Mouse (Mus musculus) heart, embryonic 15.5 days (tissue): Measurements from ENCODE around the gene Ppp1r12b. TPM values are rescaled to one million over a fixed set of nuclear protein-coding genes. Genes with fewer than 3 reads are reported as not detected.

ENCODE experiments used
- ATAC-seq: fragments of 200-750 bp; cut with Nextera tagmentation; replicated peaks from 2 replicates; pipeline ENCODE4 v1.8.0; 2017; ENCODE audit warnings: low read depth, moderate TSS enrichment; ENCODE audit not compliant: insufficient number of reproducible peaks, insufficient read depth, low FRiP score
- H3K27ac ChIP-seq: fragments of 300-500 bp; sonication (generic); 2 replicates; pipeline ENCODE4 v1.5.1; 2015; ENCODE audit warnings: mild to moderate bottlenecking, inconsistent platforms
- H3K27me3 ChIP-seq: fragments of 300-500 bp; sonication (generic); 2 replicates; pipeline ENCODE4 v1.6.1; 2015; ENCODE audit warnings: inconsistent platforms
- H3K36me3 ChIP-seq: fragments of 300-500 bp; sonication (generic); 2 replicates; pipeline ENCODE4 v1.6.1; 2015; ENCODE audit warnings: mild to moderate bottlenecking, inconsistent platforms
- H3K4me1 ChIP-seq: fragments of 300-500 bp; sonication (generic); replicated peaks from 2 replicates; pipeline ENCODE4 v1.6.1; 2015; ENCODE audit warnings: inconsistent platforms
- H3K4me2 ChIP-seq: fragments of 300-500 bp; sonication (generic); 2 replicates; pipeline ENCODE4 v1.6.1; 2015; ENCODE audit warnings: inconsistent platforms, mild to moderate bottlenecking, moderate library complexity
- H3K4me3 ChIP-seq: fragments of 300-500 bp; sonication (generic); 2 replicates; pipeline ENCODE4 v1.5.1; 2015; ENCODE audit warnings: mild to moderate bottlenecking, inconsistent platforms
- H3K9ac ChIP-seq: fragments of 300-500 bp; sonication (generic); 2 replicates; pipeline ENCODE4 v1.6.1; 2015; ENCODE audit warnings: mild to moderate bottlenecking, inconsistent platforms
- H3K9me3 ChIP-seq: fragments of 300-500 bp; sonication (generic); replicated peaks from 2 replicates; pipeline ENCODE4 v1.6.1; 2016; ENCODE audit warnings: inconsistent platforms
- WGBS: fragments of 180-500 bp; shearing (Covaris S2); methylation state at CpG from one replicate; pipeline ENCODE4 v1.1.7; 2015; ENCODE audit warnings: mixed read lengths; 5-methylcytosine and 5-hydroxymethylcytosine counted together
- polyA plus RNA-seq: library from polyadenylated mRNA; unstranded; fragments of >200 nt; fragmentation: Nextera tagmentation; extraction: Ambion mirVana; gene quantifications from 2 replicates; pipeline ENCODE4 v1.2.1, GENCODE M21; 2015

The Ppp1r12b gene
- polyA plus RNA-seq, 1 experiment from 2014 or later = 26.0 TPM

DNA sequence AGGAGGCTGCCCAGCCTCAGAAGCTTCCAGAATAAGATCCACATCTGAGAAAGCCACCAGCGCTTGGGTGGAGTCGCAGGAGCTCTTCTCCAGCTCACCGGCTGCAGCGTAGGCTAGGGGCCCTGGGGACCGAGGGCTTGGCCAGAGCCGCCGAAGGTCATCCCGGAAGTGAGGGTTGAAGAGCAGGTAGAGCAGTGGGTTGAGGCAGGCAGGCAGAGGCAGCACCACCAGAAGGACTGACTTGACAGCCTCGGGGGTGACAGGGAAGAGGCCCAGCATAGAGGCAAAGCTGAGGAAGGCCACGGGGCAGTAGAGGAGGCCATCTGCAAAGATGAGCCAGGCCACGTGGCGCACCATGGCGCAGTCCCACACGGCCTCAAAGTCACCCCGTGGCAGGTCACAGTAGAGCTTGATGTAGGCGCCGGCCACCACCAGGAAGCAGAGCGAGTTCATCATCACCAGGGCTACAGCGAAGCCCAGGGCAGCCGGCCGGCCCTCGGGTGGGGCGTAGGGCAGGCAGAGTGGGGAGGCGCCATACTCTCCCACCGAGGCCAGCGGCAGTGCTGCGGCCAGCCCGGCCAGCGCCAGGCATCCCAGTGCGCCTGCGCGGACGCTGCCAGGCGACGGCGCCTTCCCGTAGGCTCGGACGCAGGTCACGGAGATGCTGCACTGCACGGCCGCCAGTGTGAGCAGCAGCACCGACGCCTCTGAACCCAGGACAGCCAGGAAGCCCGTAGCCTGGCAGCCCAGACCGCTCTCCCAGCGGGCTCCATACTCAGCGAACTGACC lies 31.6 kb upstream of the Ppp1r12b start:
- 29% methylated on average over 48 of the region's 48 CpGs for WGBS
- ATAC-seq = peak; percentile 66; the same call in 1 of the 2 replicates
- H3K9me3 ChIP-seq = no peaks in the 10 kb centered on the region
- H3K36me3 ChIP-seq = no peaks in the 10 kb centered on the region
- H3K4me2 ChIP-seq = peak overlapping the region; percentile 83
- peaks cover 15% of the 10 kb centered on the region for H3K27me3 ChIP-seq
- peak overlapping the region; percentile 48 for H3K9ac ChIP-seq
- H3K4me1 ChIP-seq = peaks cover 15% of the 10 kb centered on the region
- peak overlapping the region; percentile 48 for H3K4me3 ChIP-seq
- no peak overlapping the region for H3K27ac ChIP-seq

DNA sequence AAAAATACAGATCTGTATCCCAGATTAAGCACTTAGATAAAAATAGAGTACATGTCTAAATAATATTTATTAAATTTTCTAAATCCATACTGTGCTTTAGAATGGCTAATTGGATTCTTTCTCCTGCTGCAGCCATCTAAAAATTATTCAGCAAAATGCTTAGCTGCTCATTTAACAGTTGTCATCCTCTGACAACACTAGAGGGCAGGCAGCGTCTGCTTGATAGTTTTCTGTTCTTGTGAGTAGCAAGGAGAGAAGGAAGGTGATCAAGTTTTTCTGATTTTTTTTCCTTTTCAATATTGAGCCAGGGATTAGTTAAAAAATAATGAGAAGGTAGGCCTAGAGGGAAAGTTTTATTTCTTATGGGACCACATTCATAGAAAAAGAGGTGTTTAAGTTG lies 17.2 kb upstream of the Ppp1r12b start:
- Histone ChIP-seq H3K27ac (no peak overlapping the region), H3K9ac (no peak overlapping the region), H3K27me3 (no peaks in the 10 kb centered on the region), H3K4me1 (no peaks in the 10 kb centered on the region), H3K4me2 (no peak overlapping the region), H3K36me3 (peaks cover 48% of the 10 kb centered on the region), H3K4me3 (no peak overlapping the region), H3K9me3 (no peaks in the 10 kb centered on the region)
- WGBS = 73% methylated on average over 1 of the region's 1 CpGs
- no peak for ATAC-seq

DNA sequence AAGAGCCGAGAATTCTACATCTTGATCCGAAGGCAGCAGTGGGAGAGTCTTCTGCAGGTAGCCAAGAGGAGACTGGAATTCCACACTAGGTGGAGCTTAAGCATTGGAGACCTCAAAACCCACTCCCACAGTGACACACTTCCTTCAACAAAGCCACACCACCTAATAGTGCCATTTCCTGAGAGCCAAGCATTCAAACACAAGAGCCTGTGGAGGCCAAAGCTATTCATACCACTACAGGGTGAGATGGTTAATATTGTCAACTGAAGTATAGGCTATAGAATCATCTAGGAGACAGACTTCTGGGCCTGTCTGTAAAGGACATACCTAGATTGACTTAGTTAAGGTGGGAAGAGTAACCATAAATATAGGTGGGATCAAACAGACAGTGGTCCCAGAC lies 9.7 kb upstream of the Ppp1r12b start:
- Histone ChIP-seq H3K9ac (no peak overlapping the region), H3K4me2 (no peak overlapping the region), H3K4me1 (peaks cover 22% of the 10 kb centered on the region), H3K4me3 (no peak overlapping the region), H3K36me3 (peaks cover 29% of the 10 kb centered on the region), H3K27ac (no peak overlapping the region), H3K9me3 (no peaks in the 10 kb centered on the region), H3K27me3 (no peaks in the 10 kb centered on the region)
- WGBS = 90% methylated on average over 2 of the region's 2 CpGs
- no peak for ATAC-seq

DNA sequence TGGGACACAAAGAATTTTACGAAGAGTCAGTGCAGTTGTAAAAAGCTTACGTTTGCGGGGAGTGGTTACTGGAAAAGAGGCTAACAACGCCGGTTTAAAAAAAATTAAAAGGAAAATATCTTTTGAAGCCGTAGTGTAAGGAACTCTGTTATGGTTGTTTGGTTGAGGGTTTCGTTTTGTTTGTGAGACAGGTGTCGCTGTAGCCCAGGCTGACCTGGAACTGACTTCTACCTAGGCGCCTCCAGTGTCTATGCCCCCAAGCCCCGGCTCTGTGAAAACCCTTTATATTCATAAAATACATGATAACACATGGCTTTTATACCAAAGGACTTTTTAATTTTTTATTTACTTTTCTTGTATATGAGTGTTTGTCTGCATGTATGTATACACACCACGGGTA lies 7.1 kb upstream of the Ppp1r12b start:
- peak overlapping the region; percentile 75 for H3K9ac ChIP-seq
- no peaks in the 10 kb centered on the region for H3K27me3 ChIP-seq
- H3K9me3 ChIP-seq = no peaks in the 10 kb centered on the region
- 2% methylated on average over 11 of the region's 11 CpGs for WGBS
- H3K27ac ChIP-seq = peak overlapping the region; percentile 79
- peaks cover 3% of the 10 kb centered on the region; the same call in 1 of the 2 replicates for H3K36me3 ChIP-seq
- ATAC-seq = peak; percentile 54; the same call in 1 of the 2 replicates
- peak overlapping the region; percentile 77 for H3K4me2 ChIP-seq
- H3K4me1 ChIP-seq = peaks cover 22% of the 10 kb centered on the region
- H3K4me3 ChIP-seq = peak overlapping the region; percentile 89

DNA sequence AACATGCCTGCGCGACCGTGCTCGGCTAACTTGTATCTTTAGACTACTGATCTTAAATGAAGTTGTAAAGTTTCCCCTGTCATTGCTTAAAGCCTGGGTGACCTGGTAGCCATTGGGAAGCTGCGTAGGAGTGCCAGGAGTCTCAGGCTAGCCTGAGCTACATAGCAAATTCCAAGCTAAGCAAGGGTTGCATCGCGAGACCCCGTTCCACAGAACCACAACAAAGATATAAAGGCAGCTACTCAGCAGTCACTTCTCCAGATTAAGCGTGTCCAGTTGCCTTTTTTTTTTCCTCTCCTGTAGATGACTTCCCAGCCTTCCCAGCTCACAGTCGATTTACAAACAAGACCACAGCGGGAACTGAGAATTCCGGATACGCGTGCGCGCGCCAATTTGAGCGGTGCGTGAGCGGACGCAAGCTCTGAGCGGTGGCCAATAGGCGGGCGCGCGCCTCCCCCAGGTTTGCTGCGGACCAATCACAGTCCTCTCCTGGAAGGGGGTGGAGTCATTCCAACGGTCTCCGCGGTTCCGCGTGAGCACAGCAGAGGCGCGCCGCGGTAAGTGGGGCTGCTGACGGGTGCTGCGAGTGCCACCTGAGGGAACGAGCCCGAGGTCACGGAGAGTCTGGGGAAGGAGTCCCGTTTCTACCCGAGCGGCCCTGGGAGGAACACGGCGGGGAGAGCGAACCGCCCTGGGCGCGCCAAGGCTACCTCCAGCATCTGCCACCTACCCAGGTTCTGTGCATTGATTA lies 6.5 kb upstream of the Ppp1r12b start, which contains the start of gene Ube2t:
TSS of gene Ube2t (plus strand) at position 513 of the 751 bp plus-strand sequence.
- Histone ChIP-seq H3K4me3 (peak within 1 kb of the TSS; percentile 89), H3K36me3 (no peaks in the 10 kb centered on the region), H3K4me2 (peak within 1 kb of the TSS; percentile 77), H3K4me1 (peaks cover 22% of the 10 kb centered on the region), H3K27me3 (no peaks in the 10 kb centered on the region), H3K9me3 (no peaks in the 10 kb centered on the region), H3K9ac (peak within 1 kb of the TSS; percentile 75), H3K27ac (peak within 1 kb of the TSS; percentile 79)
- 2% methylated on average over 50 of the region's 50 CpGs for WGBS
- ATAC-seq = peak; percentile 99

DNA sequence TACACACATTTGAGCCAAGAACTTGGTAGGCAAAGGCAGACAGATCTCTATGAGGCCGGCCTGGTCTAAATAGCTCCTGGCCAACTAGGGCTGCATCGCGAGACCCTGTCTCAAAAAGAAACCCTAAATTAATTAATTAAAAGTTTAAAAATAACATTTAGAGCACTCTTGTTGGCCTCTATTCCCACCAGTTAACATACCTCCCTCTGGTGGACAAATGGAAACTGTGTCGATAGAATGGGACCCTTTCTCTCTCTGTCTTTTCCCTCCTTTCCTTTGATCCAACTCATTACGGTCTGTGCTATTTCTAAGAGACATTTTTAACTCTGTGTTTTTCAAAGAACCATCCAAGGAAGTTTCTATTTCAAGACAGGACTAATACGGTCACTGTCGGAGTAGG lies 4.9 kb upstream of the Ppp1r12b start:
- Histone ChIP-seq H3K4me3 (no peak overlapping the region), H3K4me2 (no peak overlapping the region), H3K36me3 (no peaks in the 10 kb centered on the region), H3K4me1 (peaks cover 22% of the 10 kb centered on the region), H3K27ac (no peak overlapping the region), H3K27me3 (no peaks in the 10 kb centered on the region), H3K9me3 (no peaks in the 10 kb centered on the region), H3K9ac (no peak overlapping the region)
- 44% methylated on average over 7 of the region's 7 CpGs for WGBS
- no peak for ATAC-seq

DNA sequence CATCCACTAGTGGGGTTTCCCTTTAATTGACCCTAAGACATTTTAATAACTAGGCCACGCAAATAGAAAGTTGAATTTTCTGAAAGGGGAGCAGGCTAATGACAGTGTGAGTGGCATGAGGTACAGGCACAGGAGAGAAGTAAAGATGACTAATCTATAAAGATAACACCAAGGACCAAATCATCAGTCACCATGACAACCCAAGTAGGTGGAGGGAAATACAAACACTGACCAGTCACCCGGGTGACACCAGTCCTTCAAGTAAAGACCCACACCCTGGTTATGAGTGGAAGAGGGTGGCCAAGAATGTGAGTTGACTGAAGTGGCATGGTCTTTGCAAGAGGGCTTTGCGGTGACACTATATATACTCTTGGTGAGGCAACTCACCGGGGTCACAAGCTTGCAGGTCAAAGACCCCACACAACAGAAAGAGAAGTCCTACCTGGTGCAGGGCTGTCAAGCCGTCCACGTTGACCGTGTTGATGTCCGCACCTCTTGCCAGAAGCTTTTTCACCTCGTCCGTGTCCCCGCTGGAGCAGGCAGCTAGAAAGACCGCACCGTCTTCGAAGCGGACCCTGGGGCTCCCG lies 599 bp downstream of the Ppp1r12b start:
- Histone ChIP-seq H3K27ac (peak overlapping the region; percentile 87), H3K9ac (peak overlapping the region; percentile 86), H3K4me2 (peak overlapping the region; percentile 67), H3K27me3 (no peaks in the 10 kb centered on the region), H3K4me1 (peaks cover 21% of the 10 kb centered on the region), H3K9me3 (no peaks in the 10 kb centered on the region), H3K36me3 (no peaks in the 10 kb centered on the region), H3K4me3 (peak overlapping the region; percentile 72)
- WGBS = 3% methylated on average over 16 of the region's 16 CpGs
- ATAC-seq = 0 out of 2 replicates have a peak, but pooled peaks have one; percentile 10

DNA sequence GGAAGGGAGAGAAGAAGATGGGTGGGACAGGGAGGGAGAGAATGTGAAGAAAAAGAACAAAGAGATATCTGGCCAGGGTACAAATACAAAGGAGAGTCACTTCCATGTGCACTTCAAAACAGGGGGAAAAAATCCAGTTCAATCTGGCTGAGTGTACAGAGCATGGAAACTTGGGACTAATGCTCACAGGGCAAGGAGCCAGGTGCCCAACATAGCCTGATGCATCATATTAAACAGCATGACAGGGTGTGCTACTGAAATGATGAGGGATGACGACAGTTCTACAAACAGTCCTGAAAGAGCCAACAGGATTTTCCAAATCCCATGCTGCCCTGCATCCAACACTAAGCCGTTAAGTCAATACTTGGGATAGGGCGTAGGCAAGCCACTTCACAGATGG lies 5.8 kb downstream of the Ppp1r12b start:
- peaks cover 6% of the 10 kb centered on the region; the same call in 1 of the 2 replicates for H3K36me3 ChIP-seq
- H3K4me2 ChIP-seq = no peak overlapping the region
- peak overlapping the region; percentile 66 for H3K27ac ChIP-seq
- H3K4me1 ChIP-seq = peaks cover 27% of the 10 kb centered on the region
- H3K4me3 ChIP-seq = no peak overlapping the region
- WGBS = 62% methylated on average over 3 of the region's 3 CpGs
- H3K9ac ChIP-seq = no peak overlapping the region
- H3K27me3 ChIP-seq = no peaks in the 10 kb centered on the region
- H3K9me3 ChIP-seq = no peaks in the 10 kb centered on the region
- ATAC-seq = peak; percentile 61; the same call in 1 of the 2 replicates

DNA sequence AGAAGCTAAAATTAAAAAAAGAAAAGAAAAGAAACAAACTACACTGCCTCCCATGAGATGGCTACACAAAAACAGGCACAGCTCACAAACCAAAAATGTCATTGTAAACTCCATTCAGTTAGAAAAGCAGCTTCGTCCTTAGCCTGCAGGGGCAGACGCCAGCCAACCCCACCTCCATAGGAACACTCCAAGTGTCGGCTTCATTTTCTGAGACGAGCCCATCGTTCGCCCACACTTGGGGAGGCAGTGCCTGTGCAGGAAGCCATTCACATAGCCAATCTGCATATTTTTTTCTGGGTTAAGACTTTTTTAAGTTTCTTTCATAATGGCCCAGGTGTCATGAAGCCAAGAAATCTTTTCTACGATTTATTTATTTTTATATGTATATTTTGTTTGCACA lies 8.2 kb downstream of the Ppp1r12b start:
- no peak overlapping the region for H3K4me3 ChIP-seq
- H3K9me3 ChIP-seq = no peaks in the 10 kb centered on the region
- peaks cover 6% of the 10 kb centered on the region; the same call in 1 of the 2 replicates for H3K36me3 ChIP-seq
- H3K4me1 ChIP-seq = peaks cover 20% of the 10 kb centered on the region
- no peak overlapping the region for H3K4me2 ChIP-seq
- no peak for ATAC-seq
- H3K27me3 ChIP-seq = no peaks in the 10 kb centered on the region
- 84% methylated on average over 7 of the region's 7 CpGs for WGBS
- H3K27ac ChIP-seq = no peak overlapping the region
- H3K9ac ChIP-seq = no peak overlapping the region

DNA sequence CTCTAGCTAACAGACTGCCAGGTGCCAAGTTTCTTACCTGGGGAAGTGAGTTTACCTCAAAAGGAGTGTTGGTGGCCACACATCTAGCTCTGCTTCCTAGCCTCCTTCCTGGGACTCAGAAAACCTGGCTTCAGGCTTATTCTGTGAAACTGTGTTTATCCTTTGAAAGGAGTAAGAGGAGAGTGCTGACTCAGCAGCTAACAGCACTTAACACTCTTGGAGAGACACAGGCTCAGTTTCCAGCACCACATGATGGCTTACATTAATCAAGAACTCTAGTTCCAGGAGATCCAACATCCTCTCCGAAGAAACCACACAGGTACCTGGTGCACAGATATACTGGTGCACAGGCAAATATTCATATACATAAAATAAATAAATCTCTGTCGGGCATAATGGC lies 12.8 kb downstream of the Ppp1r12b start:
- Histone ChIP-seq H3K27me3 (no peaks in the 10 kb centered on the region), H3K9ac (no peak overlapping the region)

DNA sequence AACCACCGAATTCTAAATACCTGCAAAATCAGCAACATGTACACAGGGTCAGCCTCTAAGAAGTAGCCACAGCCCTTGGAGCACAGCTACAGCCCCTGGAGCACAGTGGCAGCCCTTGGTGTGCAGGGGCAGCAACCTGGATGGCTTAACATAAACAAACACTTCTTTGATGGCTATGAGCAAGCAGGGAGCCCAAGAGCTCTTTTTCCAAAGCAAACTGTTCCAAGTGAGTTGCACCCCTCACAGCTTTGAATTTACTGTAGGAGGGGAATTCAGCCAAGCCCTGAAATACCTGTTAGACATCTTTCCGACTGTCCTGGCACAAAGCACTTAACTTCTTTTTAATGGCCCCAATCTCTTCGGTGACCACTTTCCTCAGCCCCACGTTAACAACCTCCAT lies 14.9 kb downstream of the Ppp1r12b start:
- no peak for ATAC-seq
- Histone ChIP-seq H3K4me1 (peaks cover 20% of the 10 kb centered on the region), H3K9me3 (no peaks in the 10 kb centered on the region), H3K27ac (peak overlapping the region; percentile 57), H3K4me3 (no peak overlapping the region), H3K9ac (no peak overlapping the region), H3K27me3 (no peaks in the 10 kb centered on the region), H3K4me2 (no peak overlapping the region), H3K36me3 (no peaks in the 10 kb centered on the region)
- WGBS = 63% methylated on average over 4 of the region's 4 CpGs

More for the DNA sequence above, 12.8 kb downstream of the Ppp1r12b start:
- peaks cover 16% of the 10 kb centered on the region for H3K4me1 ChIP-seq
- ATAC-seq = no peak
- H3K4me2 ChIP-seq = no peak overlapping the region
- H3K27ac ChIP-seq = no peak overlapping the region
- no peaks in the 10 kb centered on the region for H3K9me3 ChIP-seq
- H3K4me3 ChIP-seq = no peak overlapping the region
- peaks cover 2% of the 10 kb centered on the region; the same call in 1 of the 2 replicates for H3K36me3 ChIP-seq
- WGBS = 86% methylated on average over 2 of the region's 2 CpGs
